Mouse (Mus musculus) kidney, embryonic 14.5 days (tissue): ENCODE measurements around the gene Mettl16. TPM values are rescaled to one million over a fixed set of nuclear protein-coding genes. Genes with fewer than 3 reads are reported as not detected.

Experiments used
- ATAC-seq: fragments of 200-750 bp; cut with Nextera tagmentation; 2 replicates; pipeline ENCODE4 v1.8.0; 2017; ENCODE audit warnings: moderate number of reproducible peaks, mild to moderate bottlenecking, moderate TSS enrichment, moderate library complexity; ENCODE audit not compliant: low FRiP score, low TSS enrichment
- H3K27ac ChIP-seq: fragments of 300-500 bp; sonication (generic); 2 replicates; pipeline ENCODE4 v1.5.1; 2014; ENCODE audit warnings: low read depth, mild to moderate bottlenecking, low read length, moderate library complexity, mixed read lengths
- H3K27me3 ChIP-seq: fragments of 300-500 bp; sonication (generic); 2 replicates; pipeline ENCODE4 v1.6.1; 2014; ENCODE audit warnings: mild to moderate bottlenecking, low read length; ENCODE audit not compliant: control insufficient read depth, insufficient read depth
- H3K36me3 ChIP-seq: fragments of 300-500 bp; sonication (generic); 2 replicates; pipeline ENCODE4 v1.6.1; 2014; ENCODE audit warnings: low read length, mixed read lengths; ENCODE audit not compliant: control insufficient read depth, insufficient read depth
- H3K4me1 ChIP-seq: fragments of 300-500 bp; sonication (generic); 2 replicates; pipeline ENCODE4 v1.6.1; 2014; ENCODE audit warnings: low read length, mixed read lengths; ENCODE audit not compliant: control insufficient read depth, insufficient read depth
- H3K4me2 ChIP-seq: fragments of 300-500 bp; sonication (generic); replicated peaks from 2 replicates; pipeline ENCODE4 v1.6.1; 2014; ENCODE audit warnings: low read depth, mild to moderate bottlenecking, low read length
- H3K4me3 ChIP-seq: fragments of 300-500 bp; sonication (generic); 2 replicates; pipeline ENCODE4 v1.5.1; 2014; ENCODE audit warnings: mild to moderate bottlenecking, low read length
- H3K9ac ChIP-seq: fragments of 300-500 bp; sonication (generic); 2 replicates; pipeline ENCODE4 v1.6.1; 2014; ENCODE audit warnings: low read depth, mild to moderate bottlenecking, low read length, moderate library complexity
- H3K9me3 ChIP-seq: fragments of 300-500 bp; sonication (generic); 2 replicates; pipeline ENCODE4 v1.6.1; 2016; ENCODE audit warnings: low read length; ENCODE audit not compliant: control insufficient read depth
- WGBS: fragments of 180-500 bp; shearing (Covaris S2); extraction: QIAGEN DNeasy Blood & Tissue Kit; methylation state at CpG from one replicate; pipeline ENCODE4 v1.1.7; 2014; 5-methylcytosine and 5-hydroxymethylcytosine counted together
- polyA plus RNA-seq: library from polyadenylated mRNA; unstranded; fragments of >200 nt; fragmentation: Nextera tagmentation; extraction: Ambion mirVana; gene quantifications from 2 replicates; pipeline ENCODE4 v1.2.1, GENCODE M21; 2014

Gene Mettl16
- polyA plus RNA-seq, 1 experiment from 2014 or later = 42.0 TPM

DNA sequence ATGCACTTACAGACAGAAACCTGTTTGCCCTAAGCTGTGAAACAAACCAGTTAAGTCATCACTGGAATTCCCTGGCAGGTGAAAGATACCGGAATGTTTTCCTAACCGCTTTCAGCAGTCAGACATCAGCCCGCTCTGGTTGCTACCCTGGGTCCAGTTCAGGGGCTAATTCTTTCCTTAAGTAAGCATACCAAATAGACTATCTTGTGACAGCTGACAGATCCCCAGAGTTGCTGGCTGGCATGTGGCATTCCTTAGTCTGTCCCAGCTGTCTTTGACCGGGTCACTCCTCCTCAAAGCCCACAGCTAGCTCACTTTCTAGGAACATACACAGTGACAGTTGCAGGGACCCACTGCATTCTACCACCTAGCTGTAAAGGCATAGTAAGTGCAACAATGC is 22.6 kb upstream of the Mettl16 start:
- H3K27ac ChIP-seq = no peak overlapping the region
- 47% methylated on average over 4 of the region's 4 CpGs for WGBS
- no peaks in the 10 kb centered on the region for H3K9me3 ChIP-seq
- ATAC-seq = no peak
- no peaks in the 10 kb centered on the region for H3K27me3 ChIP-seq
- no peaks in the 10 kb centered on the region for H3K36me3 ChIP-seq
- no peak overlapping the region for H3K9ac ChIP-seq
- no peak overlapping the region for H3K4me3 ChIP-seq
- no peak overlapping the region for H3K4me2 ChIP-seq
- no peaks in the 10 kb centered on the region for H3K4me1 ChIP-seq

DNA sequence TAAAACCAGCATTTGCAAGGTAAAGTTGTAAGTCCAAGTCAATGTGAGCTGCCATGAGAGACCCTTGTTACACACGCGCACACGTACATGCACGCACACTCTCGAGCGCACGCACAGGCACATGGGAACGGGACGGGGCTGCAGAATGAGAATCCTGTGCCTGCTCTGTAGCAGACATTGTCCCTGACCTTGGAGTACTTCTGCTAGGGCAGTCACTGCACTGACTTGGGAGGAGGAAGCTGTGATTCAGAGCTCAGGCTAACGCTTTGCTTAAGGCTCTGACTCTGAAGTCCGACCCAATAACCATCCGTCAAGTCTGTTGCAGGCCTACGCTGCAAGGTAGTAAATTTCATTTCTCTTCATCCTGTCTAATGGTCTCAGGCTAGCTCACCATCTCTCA is 21.4 kb upstream of the Mettl16 start:
- no peaks in the 10 kb centered on the region for H3K4me1 ChIP-seq
- no peaks in the 10 kb centered on the region for H3K9me3 ChIP-seq
- no peak overlapping the region for H3K9ac ChIP-seq
- no peak overlapping the region for H3K4me3 ChIP-seq
- H3K27ac ChIP-seq = no peak overlapping the region
- 77% methylated on average over 13 of the region's 13 CpGs for WGBS
- H3K27me3 ChIP-seq = no peaks in the 10 kb centered on the region
- H3K4me2 ChIP-seq = no peak overlapping the region
- no peaks in the 10 kb centered on the region for H3K36me3 ChIP-seq
- no peak for ATAC-seq

DNA sequence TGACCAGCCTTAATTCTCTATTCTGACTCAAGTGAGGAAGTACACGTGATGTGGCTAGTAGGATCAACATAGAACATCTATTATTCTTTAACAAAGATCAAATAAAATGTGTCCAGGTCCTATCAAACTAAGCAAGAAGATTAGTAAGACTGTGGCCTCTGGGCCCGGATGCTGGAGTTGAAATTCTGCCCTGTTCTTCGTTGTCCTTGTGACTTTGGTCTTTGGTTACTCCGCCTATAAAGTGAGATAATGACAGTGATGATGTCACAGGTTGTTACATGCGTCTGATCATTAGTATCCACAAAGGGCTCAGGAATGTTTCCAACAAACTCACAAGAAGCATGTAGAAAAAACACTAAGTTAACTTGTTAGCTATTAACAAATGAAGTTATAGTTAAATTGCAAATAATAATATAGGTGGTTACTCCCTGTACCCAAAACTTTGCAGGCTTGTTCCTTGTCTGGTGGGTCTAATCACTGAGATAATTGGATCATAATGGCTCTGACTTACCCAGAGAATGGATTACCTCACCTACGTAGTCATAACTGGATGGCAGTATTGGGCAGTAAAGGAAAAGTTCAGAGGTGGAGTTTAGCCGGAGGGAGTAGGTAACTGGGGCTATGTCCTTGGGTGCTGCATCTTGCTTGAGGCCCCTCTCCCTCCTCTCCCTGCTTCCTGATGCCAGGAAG is 19.8 kb upstream of the Mettl16 start:
- H3K36me3 ChIP-seq = no peaks in the 10 kb centered on the region
- no peaks in the 10 kb centered on the region for H3K9me3 ChIP-seq
- no peak overlapping the region for H3K4me2 ChIP-seq
- no peak overlapping the region for H3K9ac ChIP-seq
- no peak for ATAC-seq
- no peaks in the 10 kb centered on the region for H3K4me1 ChIP-seq
- H3K27ac ChIP-seq = no peak overlapping the region
- no peak overlapping the region for H3K4me3 ChIP-seq
- WGBS = 82% methylated on average over 7 of the region's 7 CpGs
- H3K27me3 ChIP-seq = no peaks in the 10 kb centered on the region

DNA sequence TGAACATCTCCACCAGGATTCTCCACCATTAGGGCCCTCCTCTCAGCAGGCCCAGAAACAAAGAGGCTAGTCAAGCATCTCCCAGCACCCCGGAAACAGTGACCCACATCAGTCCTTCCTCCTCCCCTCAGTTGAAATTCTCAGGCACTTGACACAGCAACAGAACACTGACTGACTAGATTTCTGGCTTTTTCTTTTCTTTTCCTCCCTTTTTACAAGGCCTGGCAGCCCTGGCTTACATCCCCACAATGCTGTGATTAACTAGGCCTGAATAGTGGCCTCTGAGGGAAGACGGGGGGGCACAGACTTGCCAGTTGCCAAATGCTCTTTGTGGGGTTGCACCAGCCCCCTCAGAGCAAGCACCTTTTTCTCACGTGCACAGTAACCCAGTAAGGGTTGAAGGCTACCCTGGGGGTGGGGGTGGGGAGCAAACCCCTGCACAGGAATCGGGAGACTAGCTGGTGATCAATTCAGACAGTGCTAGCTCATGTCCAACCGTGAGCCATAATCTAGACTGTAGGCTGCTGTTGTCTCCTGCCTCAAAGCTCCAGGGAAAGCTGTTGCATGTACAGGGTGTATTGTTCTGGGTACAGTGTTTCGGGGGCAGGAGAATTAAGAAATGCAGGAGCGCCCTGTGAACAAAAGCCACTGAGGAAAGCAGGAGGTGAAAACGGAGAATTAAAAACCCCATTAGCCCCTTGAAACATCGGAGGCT is 19.1 kb upstream of the Mettl16 start:
- WGBS = 70% methylated on average over 9 of the region's 9 CpGs
- no peaks in the 10 kb centered on the region for H3K9me3 ChIP-seq

DNA sequence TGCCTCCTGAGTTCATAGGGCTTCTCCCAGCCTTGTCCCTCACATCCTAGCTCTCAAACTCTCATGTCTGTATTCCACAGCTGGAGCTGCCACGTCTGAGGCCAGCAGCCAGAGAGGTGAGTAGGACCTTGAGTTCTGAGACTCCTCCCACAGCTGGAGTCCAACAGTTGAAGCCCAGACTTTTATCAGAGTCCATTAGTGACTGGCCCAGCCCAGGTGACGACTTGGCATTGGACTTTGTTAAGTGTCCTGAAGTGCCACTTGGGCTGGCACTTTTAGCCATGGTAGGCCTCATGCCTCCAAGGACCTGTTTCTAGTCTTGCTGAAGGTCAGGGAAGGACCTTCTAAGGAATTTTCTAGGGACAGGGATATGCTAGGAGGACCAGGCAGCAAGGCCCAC is 14.0 kb upstream of the Mettl16 start:
- H3K27ac ChIP-seq = no peak overlapping the region
- H3K9me3 ChIP-seq = no peaks in the 10 kb centered on the region
- 70% methylated on average over 2 of the region's 2 CpGs for WGBS
- no peaks in the 10 kb centered on the region for H3K4me1 ChIP-seq
- H3K4me2 ChIP-seq = no peak overlapping the region
- no peaks in the 10 kb centered on the region for H3K27me3 ChIP-seq
- no peak overlapping the region for H3K9ac ChIP-seq
- H3K36me3 ChIP-seq = no peaks in the 10 kb centered on the region
- H3K4me3 ChIP-seq = no peak overlapping the region
- ATAC-seq = no peak

More for the DNA sequence above, 19.1 kb upstream of the Mettl16 start:
- no peak overlapping the region for H3K27ac ChIP-seq
- ATAC-seq = no peak
- no peak overlapping the region for H3K9ac ChIP-seq
- H3K4me3 ChIP-seq = no peak overlapping the region
- H3K4me1 ChIP-seq = no peaks in the 10 kb centered on the region
- no peak overlapping the region for H3K4me2 ChIP-seq
- no peaks in the 10 kb centered on the region for H3K36me3 ChIP-seq
- no peaks in the 10 kb centered on the region for H3K27me3 ChIP-seq

DNA sequence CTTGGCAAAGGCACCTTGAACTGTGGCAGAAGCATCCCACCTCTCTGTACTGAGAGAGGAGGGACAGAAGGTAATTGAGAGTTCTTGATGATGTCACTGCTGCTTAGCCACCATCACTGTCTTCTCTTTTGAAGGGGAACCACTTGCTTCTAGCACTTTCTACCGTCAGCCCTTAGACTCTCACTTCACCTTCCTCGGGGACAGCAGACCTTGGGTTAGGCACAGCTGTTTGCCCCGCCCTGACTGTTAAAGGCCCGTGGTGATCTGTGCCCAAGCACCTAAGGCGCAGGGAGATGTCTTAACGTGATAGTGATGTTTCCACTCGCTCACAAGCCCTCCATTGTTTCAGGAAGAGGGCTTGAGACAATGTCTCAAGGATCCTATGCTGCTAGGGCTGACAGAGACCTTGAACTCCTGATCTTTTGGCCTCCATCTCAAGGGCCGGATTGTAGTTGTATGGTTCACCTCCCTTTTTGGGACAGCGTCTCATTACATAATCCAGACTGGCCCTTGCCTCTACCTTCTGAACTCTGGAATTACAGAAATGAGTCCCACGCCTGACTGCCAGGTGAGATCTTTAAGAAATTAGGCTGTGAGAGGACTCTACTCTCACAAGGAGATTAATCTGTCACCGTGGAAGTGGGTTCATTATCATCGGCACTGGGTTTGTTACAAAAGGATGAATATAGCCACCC is 9.5 kb upstream of the Mettl16 start:
- no peak overlapping the region for H3K4me3 ChIP-seq
- no peak overlapping the region for H3K9ac ChIP-seq
- H3K36me3 ChIP-seq = no peaks in the 10 kb centered on the region
- no peaks in the 10 kb centered on the region for H3K27me3 ChIP-seq
- H3K4me1 ChIP-seq = no peaks in the 10 kb centered on the region
- H3K9me3 ChIP-seq = no peaks in the 10 kb centered on the region
- no peak overlapping the region for H3K4me2 ChIP-seq
- ATAC-seq = no peak
- 73% methylated on average over 12 of the region's 12 CpGs for WGBS
- H3K27ac ChIP-seq = no peak overlapping the region

DNA sequence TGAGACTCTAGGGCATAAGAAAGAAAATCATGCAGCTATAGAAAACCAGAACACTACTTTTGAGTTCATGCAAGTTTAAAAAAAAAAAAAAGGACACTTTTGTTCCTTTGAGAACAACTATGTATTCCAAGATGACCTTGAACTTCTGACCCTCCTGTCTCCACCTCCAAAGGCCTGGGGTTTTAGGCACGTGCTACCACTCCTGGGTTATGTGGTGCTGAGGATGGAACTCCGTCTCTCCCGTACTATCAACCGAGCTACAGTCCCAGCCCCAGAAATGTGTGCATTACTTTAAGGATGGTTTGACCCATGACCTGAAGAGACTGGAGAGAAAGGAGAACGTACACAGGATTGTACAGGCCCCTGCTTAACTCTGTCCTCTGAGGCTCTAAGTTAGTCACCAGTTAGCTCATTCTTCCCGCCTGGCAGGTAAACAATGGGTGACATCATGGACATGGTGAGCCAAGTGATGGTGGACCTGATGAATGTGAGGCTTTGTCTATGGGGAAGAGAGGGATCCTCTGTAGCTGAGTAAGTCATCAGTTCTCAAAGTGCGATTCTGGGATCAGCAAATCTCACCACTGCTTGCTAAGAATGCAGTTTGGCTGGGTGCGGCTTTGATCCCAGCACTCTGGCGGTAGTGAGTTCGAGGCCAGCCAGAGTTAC is 6.5 kb upstream of the Mettl16 start:
- Histone ChIP-seq H3K27ac (no peak overlapping the region), H3K9ac (no peak overlapping the region), H3K4me2 (no peak overlapping the region), H3K27me3 (no peaks in the 10 kb centered on the region), H3K4me3 (no peak overlapping the region), H3K4me1 (no peaks in the 10 kb centered on the region), H3K36me3 (no peaks in the 10 kb centered on the region), H3K9me3 (no peaks in the 10 kb centered on the region)
- ATAC-seq = no peak
- 82% methylated on average over 10 of the region's 10 CpGs for WGBS

DNA sequence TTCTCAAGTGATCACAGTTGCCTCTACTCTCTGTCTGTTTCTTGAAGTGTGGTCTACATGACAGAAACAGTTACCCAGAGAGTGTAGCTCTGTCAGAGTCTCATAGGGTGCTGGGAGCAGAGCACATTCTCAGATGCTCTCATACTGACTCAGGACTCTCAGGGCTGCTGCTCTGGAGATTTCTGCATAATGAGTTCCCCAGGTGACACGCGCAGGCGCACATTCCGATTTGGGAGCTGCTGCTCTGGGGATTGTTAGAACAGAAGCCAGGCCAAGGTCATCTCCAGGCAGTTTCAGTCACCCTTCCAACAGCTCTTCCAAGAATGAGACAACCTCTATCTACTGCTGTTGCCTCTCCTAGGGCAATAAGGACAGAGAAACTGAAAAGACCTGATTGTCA is 3.2 kb upstream of the Mettl16 start:
- Histone ChIP-seq H3K9ac (no peak overlapping the region), H3K4me3 (no peak overlapping the region), H3K27me3 (no peaks in the 10 kb centered on the region), H3K4me2 (no peak overlapping the region), H3K36me3 (no peaks in the 10 kb centered on the region), H3K9me3 (no peaks in the 10 kb centered on the region), H3K27ac (no peak overlapping the region), H3K4me1 (no peaks in the 10 kb centered on the region)
- WGBS = 85% methylated on average over 4 of the region's 4 CpGs
- ATAC-seq = no peak
